Mouse (Mus musculus): Measurements from ENCODE around the gene Upf1.

Gene Upf1

GRCm38 (mm10) chr8:70353194-70353817 lies at the start of gene Upf1:
Upf1 (minus strand) TSS chr8:70353278.
- peak; percentile 100 for DNase-seq

DNA sequence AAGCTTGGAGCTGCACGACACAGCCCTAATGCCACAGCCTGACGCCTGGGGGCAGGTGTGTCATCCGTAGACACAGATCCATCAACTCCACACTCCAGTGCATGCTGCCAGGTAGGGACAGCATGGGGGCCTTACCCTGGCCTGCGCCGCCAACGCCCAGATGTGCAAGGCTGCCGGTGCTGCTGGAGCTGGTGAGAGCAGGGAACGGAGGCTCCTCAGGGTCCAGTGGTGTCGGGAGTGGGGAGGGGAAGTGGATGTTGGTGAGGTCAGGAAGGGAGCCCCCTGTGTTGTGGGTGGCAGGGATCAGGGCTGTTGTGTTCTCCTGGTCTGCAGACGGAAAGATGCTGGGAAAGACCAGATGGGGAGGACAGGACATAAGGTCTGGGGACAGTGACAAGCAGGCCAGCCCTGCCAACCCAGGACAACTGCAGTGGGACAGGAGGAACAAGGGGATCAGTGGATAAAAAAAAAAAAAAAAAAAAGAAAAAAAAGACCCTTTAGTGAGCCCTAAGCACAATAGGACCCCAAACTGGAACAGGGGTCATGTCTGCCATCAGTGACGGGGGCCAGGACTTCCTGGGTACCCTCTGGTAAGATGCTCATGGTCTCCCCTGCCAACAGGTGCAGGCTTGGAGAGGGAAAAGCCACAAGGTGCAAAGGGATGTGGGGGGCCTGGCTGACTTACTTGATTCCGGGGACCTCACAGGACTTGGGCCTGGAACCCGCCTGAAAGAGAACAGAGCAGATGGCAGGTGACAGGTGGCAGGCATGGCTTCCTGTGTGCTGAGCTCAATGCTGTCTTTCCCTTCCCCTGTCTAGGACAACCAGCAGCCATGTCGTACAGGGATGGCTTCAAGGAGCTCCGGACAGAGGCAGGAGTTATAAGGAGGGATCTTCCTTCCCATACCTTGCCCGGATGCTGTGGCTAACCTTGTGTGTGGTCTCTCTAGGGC lies 44.8 kb upstream of the Upf1 start:
- DNase-seq: no peak

GRCm38 (mm10) chr8:70396184-70396583 lies 43.1 kb upstream of the Upf1 start:
- no peak for DNase-seq

GRCm38 (mm10) chr8:70395649-70396048 lies 42.6 kb upstream of the Upf1 start:
- DNase-seq: no peak

GRCm38 (mm10) chr8:70394269-70394998 lies 41.4 kb upstream of the Upf1 start:
- no peak for DNase-seq

GRCm38 (mm10) chr8:70393087-70393486 lies 40.0 kb upstream of the Upf1 start:
- no peak for DNase-seq

DNA sequence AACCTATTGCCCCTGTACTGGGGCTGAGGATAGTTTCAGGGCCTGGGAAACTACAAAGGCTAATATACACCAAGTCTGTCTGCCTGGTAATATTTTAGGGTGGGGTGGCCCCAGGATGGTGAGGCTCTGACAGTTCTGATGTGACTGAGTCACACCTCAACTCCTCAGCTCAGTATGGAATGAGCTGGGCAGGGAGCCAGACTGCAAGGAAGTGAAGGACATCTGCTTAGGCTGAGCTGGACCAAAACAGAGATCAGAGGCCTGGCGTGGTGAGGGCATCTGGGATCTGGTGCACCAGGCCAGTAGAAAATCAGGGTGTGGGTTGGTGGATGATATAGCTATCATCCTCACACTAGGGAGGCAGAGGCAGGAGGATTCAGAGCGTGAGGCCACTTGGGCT lies 36.6 kb upstream of the Upf1 start:
- DNase-seq: no peak

- DNase-seq: peak; percentile 78
Observed at GRCm38 (mm10) chr8:70383287-70383686, 30.2 kb upstream of the Upf1 start.

- DNase-seq: no peak
Observed at GRCm38 (mm10) chr8:70380069-70380468, 27.0 kb upstream of the Upf1 start.

- DNase-seq: no peak
Observed at GRCm38 (mm10) chr8:70377049-70377448, 24.0 kb upstream of the Upf1 start.

DNA sequence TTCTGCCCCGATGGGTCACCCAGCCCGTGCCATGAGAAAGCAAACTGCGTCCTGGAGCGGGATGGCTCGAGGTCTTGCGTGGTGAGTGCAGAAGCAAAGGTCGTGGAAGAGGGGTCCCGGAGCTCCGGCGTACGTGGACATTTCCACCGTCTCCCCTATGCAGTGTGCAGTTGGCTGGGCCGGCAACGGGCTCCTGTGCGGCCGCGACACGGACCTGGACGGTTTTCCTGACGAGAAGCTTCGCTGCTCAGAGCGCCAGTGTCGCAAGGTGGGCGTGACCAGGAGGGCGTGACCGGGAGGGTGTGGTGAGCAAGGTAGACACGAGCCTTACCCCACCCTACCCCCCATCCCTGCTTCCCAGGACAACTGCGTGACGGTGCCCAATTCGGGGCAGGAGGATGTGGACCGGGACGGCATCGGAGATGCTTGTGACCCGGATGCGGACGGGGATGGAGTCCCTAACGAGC lies 23.2 kb upstream of the Upf1 start:
- DNase-seq: peak; percentile 41

GRCm38 (mm10) chr8:70375212-70375859 lies 22.3 kb upstream of the Upf1 start:
- no peak for DNase-seq

DNA sequence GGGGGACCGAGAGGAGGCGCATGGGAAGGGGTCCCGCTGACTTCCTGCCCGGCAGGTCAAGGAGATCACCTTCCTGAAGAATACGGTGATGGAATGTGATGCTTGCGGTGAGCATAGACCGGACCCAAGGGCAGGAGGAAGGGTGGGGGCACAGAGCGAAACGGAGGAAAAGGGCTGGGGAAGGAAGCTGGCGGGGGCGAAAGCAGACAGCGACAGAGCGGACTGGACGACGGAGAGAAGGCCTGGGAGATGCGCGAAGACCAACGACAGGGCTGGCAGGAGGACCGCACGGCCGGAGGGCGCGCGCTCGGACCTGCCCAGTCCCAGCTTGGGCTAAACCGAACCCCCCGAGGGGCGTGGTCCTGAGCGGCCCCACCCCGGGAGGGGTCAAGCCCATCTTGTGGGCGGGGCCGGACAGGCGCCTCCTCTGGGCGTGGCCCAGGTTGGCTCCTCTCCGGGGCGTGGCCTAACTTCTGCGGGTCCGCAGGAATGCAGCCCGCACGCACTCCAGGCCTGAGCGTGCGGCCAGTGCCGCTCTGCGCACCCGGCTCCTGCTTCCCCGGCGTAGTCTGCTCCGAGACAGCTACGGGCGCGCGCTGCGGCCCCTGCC lies 21.3 kb upstream of the Upf1 start:
- DNase-seq: peak; percentile 87

DNA sequence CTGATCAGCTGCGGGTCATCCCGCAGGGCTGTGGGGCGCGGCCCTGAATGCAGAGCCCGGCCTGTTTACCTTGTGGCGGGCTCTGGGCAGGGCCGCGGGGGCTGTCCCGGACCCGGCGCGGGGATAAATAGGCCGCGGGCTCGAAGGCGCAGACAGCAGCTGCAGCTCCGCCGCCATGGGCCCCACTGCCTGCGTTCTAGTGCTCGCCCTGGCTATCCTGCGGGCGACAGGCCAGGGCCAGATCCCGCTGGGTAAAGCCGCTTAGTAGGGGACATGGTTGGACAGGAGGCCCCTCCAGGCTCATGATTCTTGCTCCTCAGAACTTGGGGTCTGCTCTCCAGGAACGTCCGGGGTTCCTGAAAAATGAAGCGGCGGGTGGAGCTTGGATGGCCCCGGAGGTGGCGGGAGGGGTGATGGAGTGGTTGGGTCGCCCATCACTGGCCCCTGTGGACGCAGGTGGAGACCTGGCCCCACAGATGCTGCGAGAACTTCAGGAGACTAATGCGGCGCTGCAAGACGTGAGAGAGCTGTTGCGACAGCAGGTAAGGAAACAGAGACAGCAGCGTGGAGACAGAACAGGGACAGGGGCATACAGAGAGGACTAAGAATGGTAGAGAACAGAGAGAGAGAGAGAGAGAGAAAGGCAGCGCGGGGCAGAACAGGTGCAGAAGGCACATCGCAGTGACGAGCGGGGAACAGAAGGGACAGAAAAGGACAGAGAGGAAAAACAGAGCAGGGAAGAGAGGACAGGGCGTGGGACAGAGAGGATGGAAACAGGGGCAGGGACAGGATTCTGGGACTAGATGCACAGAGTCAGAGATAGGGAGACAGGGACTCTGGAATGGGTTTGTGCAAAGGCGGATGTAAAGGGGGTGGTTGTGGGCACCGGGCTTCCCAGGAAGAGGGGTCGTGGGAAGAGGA lies 20.6 kb upstream of the Upf1 start, which contains the start of gene Comp:
TSS of gene Comp (plus strand) at position 162 of the 921 bp plus-strand sequence.
- DNase-seq: no peak

DNA sequence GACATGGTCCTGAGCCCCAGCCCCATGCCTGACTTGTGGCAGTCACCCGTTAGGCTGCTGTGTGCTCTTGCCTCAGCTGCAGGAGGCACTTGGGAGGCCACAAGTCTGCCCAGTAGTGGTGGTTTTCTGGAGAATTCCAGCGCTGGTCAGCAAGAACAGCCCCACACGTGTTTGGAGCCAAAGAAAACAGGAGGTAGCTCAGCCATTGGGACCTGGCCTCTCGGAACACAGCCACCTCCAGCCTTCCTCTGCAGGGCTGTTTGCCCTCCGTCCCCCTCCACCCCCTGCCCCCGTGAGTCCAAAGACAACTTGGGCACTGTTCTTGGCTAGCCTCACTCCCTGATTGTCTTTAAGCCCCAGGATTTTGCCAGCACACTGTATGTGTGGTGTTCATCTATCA lies 18.9 kb upstream of the Upf1 start:
- DNase-seq: no peak

GRCm38 (mm10) chr8:70370476-70370875 lies 17.4 kb upstream of the Upf1 start:
- DNase-seq: no peak

- DNase-seq: no peak
Observed at GRCm38 (mm10) chr8:70366588-70366987, 13.5 kb upstream of the Upf1 start.

DNA sequence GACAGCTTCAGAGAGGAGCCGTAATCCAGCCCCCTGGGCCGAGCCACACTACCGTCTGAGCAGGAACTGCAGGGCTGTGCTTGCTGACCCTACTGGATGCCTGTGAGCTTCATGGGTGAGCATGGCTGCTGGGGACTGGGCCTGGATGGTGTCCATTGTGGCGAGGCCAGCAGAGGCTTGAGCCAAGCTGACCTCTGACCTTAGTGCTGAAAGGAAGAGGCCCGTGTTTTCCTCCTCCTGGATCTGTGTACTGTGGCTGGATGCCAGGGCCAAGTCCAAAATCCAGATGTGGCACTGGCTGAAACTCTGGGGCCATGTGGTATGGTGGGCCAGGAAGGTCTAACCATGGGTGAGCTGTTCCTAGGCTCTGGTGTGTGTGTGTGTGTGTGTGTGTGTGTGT lies 11.0 kb upstream of the Upf1 start:
- peak; percentile 47 for DNase-seq

DNA sequence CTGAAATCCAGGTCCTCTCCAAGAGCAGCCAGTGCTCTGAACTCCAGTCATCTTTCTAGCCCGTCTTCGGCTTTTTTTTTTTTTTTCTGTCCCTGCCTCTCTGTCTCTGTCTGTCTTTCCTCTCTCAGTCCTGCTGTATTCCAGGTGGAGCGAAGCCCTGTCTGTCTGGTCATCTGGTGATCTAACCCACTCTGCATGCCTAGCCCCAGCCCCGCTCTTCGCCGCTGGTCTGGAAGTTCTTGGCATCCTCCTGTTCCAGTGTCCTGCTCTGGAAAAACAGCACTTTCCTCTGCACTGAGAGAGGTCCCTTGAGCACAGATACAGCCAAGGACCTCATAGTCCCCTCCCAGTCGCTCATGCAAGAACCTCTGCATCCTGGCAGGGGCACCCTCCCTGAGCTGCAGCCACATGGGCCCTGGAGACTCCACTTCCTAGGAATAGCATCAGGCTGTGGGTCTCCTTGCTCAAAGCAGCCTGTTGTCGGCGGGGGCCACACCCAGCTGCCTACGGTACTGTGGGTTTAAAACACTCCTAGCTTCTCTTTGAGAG lies 8.5 kb upstream of the Upf1 start:
- DNase-seq: no peak

DNA sequence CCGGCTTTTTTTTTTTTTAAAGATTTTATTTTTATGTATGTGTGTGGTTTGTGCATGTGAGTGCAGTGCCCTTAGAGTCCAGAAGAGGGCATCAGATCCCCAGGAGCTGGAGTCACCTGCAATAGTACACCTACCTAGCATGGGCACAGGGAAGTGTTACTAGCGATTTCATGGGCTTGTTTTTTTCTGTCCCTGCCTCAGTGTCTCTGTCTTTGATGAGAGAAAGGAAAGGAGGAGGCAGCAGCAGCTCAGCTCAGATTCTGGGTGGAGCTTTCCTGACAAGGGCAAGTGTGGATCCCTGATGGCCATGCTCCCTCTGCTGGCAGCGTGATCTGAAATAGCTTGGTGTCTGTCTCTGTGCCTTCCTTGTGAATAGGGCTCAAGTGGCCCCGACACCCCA lies 7.7 kb upstream of the Upf1 start:
- peak; percentile 71 for DNase-seq

DNA sequence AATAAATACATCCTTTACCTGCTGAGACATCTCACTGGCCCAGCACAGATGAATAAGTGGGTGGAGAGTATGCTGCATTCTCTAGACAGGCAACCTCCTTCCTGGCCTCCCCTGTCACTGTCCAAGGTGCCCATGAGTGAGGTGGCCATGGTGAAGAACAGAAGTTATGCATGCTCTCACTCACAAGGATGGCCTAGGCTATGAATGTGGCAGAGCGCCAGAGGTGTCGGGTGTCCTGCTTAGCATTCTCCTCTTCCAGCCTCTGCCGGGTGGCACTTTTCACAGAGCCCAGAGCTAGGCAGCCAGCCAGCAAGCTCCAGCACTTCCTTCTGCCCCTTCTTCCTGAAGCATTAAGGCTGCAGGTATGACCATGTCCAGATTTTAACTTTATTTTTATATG lies 6.3 kb upstream of the Upf1 start:
- DNase-seq: no peak
